Mouse (Mus musculus): Measurements from ENCODE around the gene Cpt1b. TPM values are rescaled to one million over a fixed set of nuclear protein-coding genes. Genes with fewer than 3 reads are reported as not detected.

Cpt1b gene
- polyA plus RNA-seq, 1 experiment from 2014 or later = 0.89 TPM

DNA sequence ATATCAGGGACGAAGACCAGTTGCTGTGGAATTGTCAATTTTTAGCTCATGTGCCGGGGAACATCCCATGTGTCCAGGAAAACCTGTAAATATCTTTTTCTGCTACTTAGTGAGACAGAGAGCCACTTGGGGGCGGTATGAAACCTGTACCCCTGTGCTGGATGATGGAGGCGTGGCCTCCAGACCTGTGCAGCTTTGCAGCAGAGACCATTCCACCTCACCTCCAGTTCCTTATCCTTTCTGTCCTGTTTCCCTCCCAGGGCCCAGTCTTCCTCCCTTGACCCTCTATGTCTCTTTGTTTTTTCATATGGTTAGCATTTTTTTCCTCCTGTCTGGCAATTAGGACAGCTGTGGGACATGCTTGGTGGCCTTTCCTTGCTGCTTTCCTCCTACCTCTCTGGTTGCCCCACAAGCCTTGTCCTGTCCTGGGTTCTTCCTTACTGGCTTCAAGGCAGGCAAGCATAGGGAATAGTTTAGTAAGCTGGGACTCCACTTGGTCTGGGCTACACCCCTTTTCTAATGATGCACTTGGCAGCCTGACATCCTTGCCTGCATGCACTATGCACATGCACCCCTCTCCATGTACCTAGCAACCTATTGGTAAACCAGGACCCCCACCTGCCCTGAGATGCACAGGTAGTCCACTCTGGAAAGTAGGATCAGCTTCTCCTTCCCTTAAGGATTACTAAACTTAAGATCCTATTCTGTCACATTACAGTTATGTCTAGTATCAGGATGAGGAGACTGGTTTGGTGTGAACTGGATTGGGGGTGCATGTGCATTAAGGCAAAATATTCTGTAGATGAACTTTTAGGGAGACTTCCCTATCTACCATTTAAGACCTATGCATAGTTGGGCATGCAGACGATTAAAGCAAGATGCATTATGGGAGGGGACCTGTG is 37.9 kb upstream of the Cpt1b start:
- Histone ChIP-seq H3K27ac (ENCODE audit: low read depth, low read length) (no peak overlapping the region), H3K9me3 (replicated peaks; ENCODE audit: control insufficient read depth, low read length) (no peaks in the 10 kb centered on the region), H3K27me3 (replicated peaks; ENCODE audit: control insufficient read depth, insufficient read depth, low read length) (no peaks in the 10 kb centered on the region), H3K9ac (ENCODE audit: low read length) (no peak overlapping the region), H3K36me3 (ENCODE audit: control insufficient read depth, insufficient read depth, low read length) (peaks cover 39% of the 10 kb centered on the region), H3K4me3 (ENCODE audit: low read depth, low read length) (no peak overlapping the region), H3K4me1 (ENCODE audit: control insufficient read depth, insufficient read depth, low read length) (no peaks in the 10 kb centered on the region), H3K4me2 (ENCODE audit: low read length) (no peak overlapping the region)
- WGBS = 67% methylated on average over 5 of the region's 5 CpGs
- ATAC-seq (no peak), DNase-seq (ENCODE audit: low spot score) (no peak)

DNA sequence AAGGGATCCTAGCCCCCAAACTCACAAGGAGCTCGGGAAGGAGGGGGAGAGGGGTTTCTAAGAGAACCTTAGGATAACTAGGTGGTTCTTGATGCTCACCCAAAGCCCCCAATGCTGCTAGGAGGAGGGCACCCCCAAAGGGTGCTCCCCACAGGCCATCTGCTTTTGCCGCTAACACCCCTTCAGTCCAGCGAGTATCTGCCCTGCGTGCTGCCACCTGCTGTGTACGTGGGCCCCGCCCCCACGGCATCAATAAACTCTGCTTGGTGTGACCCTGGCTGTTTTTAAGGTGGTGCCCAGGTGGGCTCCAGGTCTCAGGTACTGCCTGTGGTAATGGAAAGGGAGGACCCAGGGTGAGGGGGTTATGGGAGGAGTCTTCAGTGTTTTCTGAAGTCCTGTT is 36.5 kb upstream of the Cpt1b start:
- no peak overlapping the region for H3K4me3 ChIP-seq (ENCODE audit: low read depth, low read length)
- peaks cover 53% of the 10 kb centered on the region for H3K36me3 ChIP-seq (ENCODE audit: control insufficient read depth, insufficient read depth, low read length)
- no peaks in the 10 kb centered on the region for H3K9me3 ChIP-seq (replicated peaks; ENCODE audit: control insufficient read depth, low read length)
- 86% methylated on average over 7 of the region's 7 CpGs for WGBS
- no peak overlapping the region for H3K4me2 ChIP-seq (ENCODE audit: low read length)
- no peaks in the 10 kb centered on the region for H3K27me3 ChIP-seq (replicated peaks; ENCODE audit: control insufficient read depth, insufficient read depth, low read length)
- DNase-seq (ENCODE audit: low spot score) = no peak
- H3K27ac ChIP-seq (ENCODE audit: low read depth, low read length) = no peak overlapping the region
- H3K9ac ChIP-seq (ENCODE audit: low read length) = no peak overlapping the region
- H3K4me1 ChIP-seq (ENCODE audit: control insufficient read depth, insufficient read depth, low read length) = no peaks in the 10 kb centered on the region
- ATAC-seq = no peak

DNA sequence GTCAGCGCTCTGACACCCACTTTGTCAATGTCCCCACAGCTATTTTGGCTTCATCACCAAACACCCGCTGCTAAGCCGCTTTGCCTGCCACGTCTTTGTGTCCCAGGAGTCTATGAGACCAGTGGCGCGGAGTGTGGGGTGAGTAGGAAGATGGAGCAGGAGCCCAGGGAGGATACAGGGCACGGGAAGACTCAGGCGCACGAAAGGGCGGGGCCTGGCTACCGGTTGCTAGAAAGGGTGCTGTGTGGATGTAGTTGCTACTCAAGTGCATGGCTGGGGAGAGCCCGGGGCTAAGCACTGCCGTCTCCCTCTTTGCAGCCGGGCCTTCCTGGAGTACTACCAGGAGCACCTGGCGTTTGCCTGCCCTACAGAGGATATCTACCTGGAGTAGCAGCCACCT is 35.7 kb upstream of the Cpt1b start:
- Histone ChIP-seq H3K4me1 (ENCODE audit: control insufficient read depth, insufficient read depth, low read length) (no peaks in the 10 kb centered on the region), H3K4me3 (ENCODE audit: low read depth, low read length) (no peak overlapping the region), H3K27me3 (replicated peaks; ENCODE audit: control insufficient read depth, insufficient read depth, low read length) (no peaks in the 10 kb centered on the region), H3K27ac (ENCODE audit: low read depth, low read length) (no peak overlapping the region), H3K9ac (ENCODE audit: low read length) (no peak overlapping the region), H3K9me3 (replicated peaks; ENCODE audit: control insufficient read depth, low read length) (no peaks in the 10 kb centered on the region), H3K4me2 (ENCODE audit: low read length) (no peak overlapping the region), H3K36me3 (ENCODE audit: control insufficient read depth, insufficient read depth, low read length) (peaks cover 61% of the 10 kb centered on the region)
- 88% methylated on average over 15 of the region's 15 CpGs for WGBS
- ATAC-seq = no peak
- no peak for DNase-seq (ENCODE audit: low spot score)

DNA sequence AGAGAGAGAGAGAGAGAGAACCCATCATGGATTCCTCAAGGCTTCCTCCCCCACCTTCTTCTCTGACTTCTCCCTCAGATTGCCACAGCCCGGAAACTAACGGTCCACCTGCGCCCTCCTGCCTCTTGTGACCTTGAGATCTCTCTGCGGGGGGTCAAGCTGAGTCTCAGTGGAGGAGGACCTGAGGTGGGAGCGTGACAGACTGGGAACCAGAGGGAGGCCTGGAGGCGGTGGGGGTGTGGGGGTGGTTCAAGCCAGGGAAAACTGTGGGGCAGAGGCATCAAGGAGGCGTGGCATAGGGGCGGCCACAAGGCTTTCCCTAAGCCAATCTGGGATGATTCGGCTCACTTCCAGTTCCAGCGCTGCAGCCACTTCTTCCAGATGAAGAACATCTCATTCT is 34.6 kb upstream of the Cpt1b start:
- Histone ChIP-seq H3K27me3 (replicated peaks; ENCODE audit: control insufficient read depth, insufficient read depth, low read length) (no peaks in the 10 kb centered on the region), H3K9ac (ENCODE audit: low read length) (no peak overlapping the region), H3K4me2 (ENCODE audit: low read length) (no peak overlapping the region), H3K4me3 (ENCODE audit: low read depth, low read length) (no peak overlapping the region), H3K4me1 (ENCODE audit: control insufficient read depth, insufficient read depth, low read length) (peaks cover 4% of the 10 kb centered on the region), H3K27ac (ENCODE audit: low read depth, low read length) (no peak overlapping the region), H3K36me3 (ENCODE audit: control insufficient read depth, insufficient read depth, low read length) (peaks cover 62% of the 10 kb centered on the region), H3K9me3 (replicated peaks; ENCODE audit: control insufficient read depth, low read length) (no peaks in the 10 kb centered on the region)
- no peak for ATAC-seq
- no peak for DNase-seq (ENCODE audit: low spot score)
- WGBS = 81% methylated on average over 10 of the region's 10 CpGs

DNA sequence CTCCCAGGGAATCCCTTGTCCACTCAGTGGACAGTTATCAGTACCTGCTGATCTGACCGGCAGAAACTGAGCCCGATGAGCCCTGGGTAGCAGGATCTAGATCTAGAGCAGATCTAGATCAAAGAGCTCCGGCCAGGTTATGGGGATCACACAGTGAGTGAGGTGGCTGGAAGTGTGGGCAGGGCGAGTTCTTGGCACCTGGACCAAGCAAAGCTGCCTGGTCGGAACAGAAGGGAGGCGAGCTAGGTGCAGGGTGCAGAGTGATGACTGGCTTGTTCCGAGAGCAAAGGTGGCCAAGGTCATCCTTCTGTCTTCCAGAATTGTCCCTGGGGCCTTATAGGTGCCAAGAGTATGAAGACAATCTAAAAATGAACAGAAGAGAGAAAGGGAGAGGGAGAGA is 34.2 kb upstream of the Cpt1b start:
- Histone ChIP-seq H3K4me1 (ENCODE audit: control insufficient read depth, insufficient read depth, low read length) (peaks cover 9% of the 10 kb centered on the region), H3K27ac (ENCODE audit: low read depth, low read length) (no peak overlapping the region), H3K4me2 (ENCODE audit: low read length) (no peak overlapping the region), H3K36me3 (ENCODE audit: control insufficient read depth, insufficient read depth, low read length) (peaks cover 62% of the 10 kb centered on the region), H3K27me3 (replicated peaks; ENCODE audit: control insufficient read depth, insufficient read depth, low read length) (no peaks in the 10 kb centered on the region), H3K9ac (ENCODE audit: low read length) (no peak overlapping the region), H3K9me3 (replicated peaks; ENCODE audit: control insufficient read depth, low read length) (no peaks in the 10 kb centered on the region), H3K4me3 (ENCODE audit: low read depth, low read length) (no peak overlapping the region)
- DNase-seq (ENCODE audit: low spot score) = no peak
- no peak for ATAC-seq
- 93% methylated on average over 7 of the region's 7 CpGs for WGBS

DNA sequence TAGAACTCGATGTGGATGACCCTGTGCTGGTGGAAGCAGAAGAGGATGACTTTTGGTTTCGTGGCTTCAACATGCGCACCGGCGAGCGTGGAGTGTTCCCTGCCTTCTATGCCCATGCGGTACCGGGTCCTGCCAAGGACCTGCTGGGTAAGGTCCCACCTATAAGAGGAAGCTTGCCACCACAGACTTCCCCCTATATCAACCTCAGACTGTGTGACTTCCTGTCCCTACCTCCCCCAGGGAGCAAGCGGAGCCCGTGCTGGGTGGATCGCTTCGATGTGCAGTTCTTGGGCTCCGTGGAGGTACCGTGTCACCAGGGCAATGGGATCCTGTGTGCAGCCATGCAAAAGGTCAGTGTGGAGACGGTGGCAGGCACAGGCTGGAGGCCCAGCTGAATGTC is 33.3 kb upstream of the Cpt1b start:
- no peaks in the 10 kb centered on the region for H3K9me3 ChIP-seq (replicated peaks; ENCODE audit: control insufficient read depth, low read length)
- ATAC-seq = no peak

DNA sequence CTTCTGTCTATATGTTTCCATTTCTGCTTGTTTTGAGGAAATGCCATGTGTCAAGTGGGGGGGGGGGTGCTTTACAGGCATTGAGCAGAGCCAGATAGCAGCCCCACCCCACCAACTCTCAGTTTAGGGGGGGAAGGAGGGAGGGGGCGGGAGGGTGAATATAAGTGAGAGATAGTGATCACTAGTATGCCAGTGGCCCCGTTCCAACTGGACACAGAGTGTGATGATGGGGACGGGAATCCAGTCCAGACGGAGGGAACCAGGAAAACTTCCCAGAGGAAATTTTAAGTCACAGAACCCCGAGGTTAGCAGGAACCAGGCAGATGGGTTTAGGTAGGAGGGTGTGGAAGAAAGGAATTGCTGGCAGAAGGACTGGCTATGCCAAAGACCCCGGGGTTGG is 30.0 kb upstream of the Cpt1b start:
- H3K9ac ChIP-seq (ENCODE audit: low read length) = peak overlapping the region; percentile 86; the same call in 1 of the 2 replicates
- H3K4me1 ChIP-seq (ENCODE audit: control insufficient read depth, insufficient read depth, low read length) = peaks cover 18% of the 10 kb centered on the region
- peak overlapping the region; percentile 76 for H3K4me3 ChIP-seq (ENCODE audit: low read depth, low read length)
- peaks cover 43% of the 10 kb centered on the region for H3K36me3 ChIP-seq (ENCODE audit: control insufficient read depth, insufficient read depth, low read length)
- no peak overlapping the region for H3K27ac ChIP-seq (ENCODE audit: low read depth, low read length)
- DNase-seq (ENCODE audit: low spot score) = no peak
- no peaks in the 10 kb centered on the region for H3K27me3 ChIP-seq (replicated peaks; ENCODE audit: control insufficient read depth, insufficient read depth, low read length)
- no peaks in the 10 kb centered on the region for H3K9me3 ChIP-seq (replicated peaks; ENCODE audit: control insufficient read depth, low read length)
- no peak for ATAC-seq
- WGBS = 87% methylated on average over 6 of the region's 6 CpGs
- peak overlapping the region; percentile 76 for H3K4me2 ChIP-seq (ENCODE audit: low read length)

More for the DNA sequence above, 33.3 kb upstream of the Cpt1b start:
- no peak overlapping the region for H3K4me2 ChIP-seq (ENCODE audit: low read length)
- no peaks in the 10 kb centered on the region for H3K27me3 ChIP-seq (replicated peaks; ENCODE audit: control insufficient read depth, insufficient read depth, low read length)
- H3K4me1 ChIP-seq (ENCODE audit: control insufficient read depth, insufficient read depth, low read length) = peaks cover 10% of the 10 kb centered on the region
- peaks cover 62% of the 10 kb centered on the region for H3K36me3 ChIP-seq (ENCODE audit: control insufficient read depth, insufficient read depth, low read length)
- WGBS = 97% methylated on average over 15 of the region's 15 CpGs
- no peak for DNase-seq (ENCODE audit: low spot score)
- no peak overlapping the region for H3K27ac ChIP-seq (ENCODE audit: low read depth, low read length)
- H3K9ac ChIP-seq (ENCODE audit: low read length) = no peak overlapping the region
- no peak overlapping the region for H3K4me3 ChIP-seq (ENCODE audit: low read depth, low read length)

DNA sequence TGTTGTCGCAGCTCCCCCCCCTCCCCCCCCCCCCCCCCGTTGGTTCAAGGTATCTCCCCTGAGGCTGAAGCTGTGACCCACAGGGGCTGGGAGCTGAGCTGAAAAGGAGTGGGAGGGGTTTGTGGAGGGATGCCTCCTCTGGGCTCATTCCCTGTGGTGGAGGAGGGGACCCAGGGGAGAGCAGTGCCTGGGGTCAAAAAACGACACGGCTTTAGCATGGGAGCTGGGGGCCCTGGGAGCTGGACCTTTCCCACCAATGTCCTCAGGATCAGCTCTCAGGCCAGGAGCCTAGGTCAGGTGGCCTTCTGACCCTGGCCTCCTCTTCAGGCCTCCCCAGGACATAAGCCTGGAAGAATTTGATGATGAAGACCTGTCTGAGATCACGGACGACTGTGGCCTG is 29.2 kb upstream of the Cpt1b start:
- ATAC-seq = peak; percentile 33; the same call in 1 of the 2 replicates
- Histone ChIP-seq H3K4me2 (ENCODE audit: low read length) (peak overlapping the region; percentile 76), H3K9ac (ENCODE audit: low read length) (peak overlapping the region; percentile 86), H3K4me3 (ENCODE audit: low read depth, low read length) (peak overlapping the region; percentile 76), H3K36me3 (ENCODE audit: control insufficient read depth, insufficient read depth, low read length) (peaks cover 36% of the 10 kb centered on the region), H3K4me1 (ENCODE audit: control insufficient read depth, insufficient read depth, low read length) (peaks cover 18% of the 10 kb centered on the region), H3K27me3 (replicated peaks; ENCODE audit: control insufficient read depth, insufficient read depth, low read length) (no peaks in the 10 kb centered on the region), H3K27ac (ENCODE audit: low read depth, low read length) (no peak overlapping the region; the same call in 1 of the 2 replicates), H3K9me3 (replicated peaks; ENCODE audit: control insufficient read depth, low read length) (no peaks in the 10 kb centered on the region)
- WGBS = 12% methylated on average over 6 of the region's 6 CpGs
- no peak for DNase-seq (ENCODE audit: low spot score)

DNA sequence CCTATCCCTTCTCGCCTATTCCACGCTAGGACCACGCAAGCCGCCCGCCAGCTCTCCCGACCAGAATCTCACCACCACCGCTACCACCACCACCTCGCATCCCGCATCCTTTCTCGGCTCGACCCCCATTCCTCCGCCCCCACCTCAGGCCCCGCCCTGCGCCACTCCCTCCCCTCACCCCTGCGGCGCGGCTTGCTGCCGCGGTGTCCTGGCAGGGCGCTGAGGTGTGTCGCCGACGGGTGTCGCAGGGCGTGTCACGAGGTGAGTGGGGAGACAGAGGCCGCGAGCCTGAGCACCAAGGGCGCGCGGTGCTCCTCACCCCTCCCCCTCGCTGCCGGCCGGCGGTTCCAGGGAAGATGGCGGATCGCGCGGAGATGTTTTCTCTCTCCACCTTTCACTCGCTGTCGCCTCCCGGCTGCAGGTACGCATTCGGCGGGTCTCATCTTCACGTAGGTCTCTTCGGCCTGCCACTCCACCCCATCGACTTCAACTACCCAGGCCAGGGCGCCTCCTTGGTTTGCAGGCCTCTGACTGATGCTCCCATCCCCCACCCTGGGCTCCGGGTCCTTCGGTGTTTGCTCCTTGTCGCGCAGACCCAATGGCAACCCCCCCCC is 28.3 kb upstream of the Cpt1b start, which contains the start of gene Mapk8ip2:
Gene Mapk8ip2 (plus strand): TSS at position 49 of the 614 bp plus-strand sequence.
- H3K36me3 ChIP-seq (ENCODE audit: control insufficient read depth, insufficient read depth, low read length) = peaks cover 28% of the 10 kb centered on the region
- no peaks in the 10 kb centered on the region for H3K9me3 ChIP-seq (replicated peaks; ENCODE audit: control insufficient read depth, low read length)

More for the DNA sequence above, 28.3 kb upstream of the Cpt1b start, which contains the start of gene Mapk8ip2:
- Histone ChIP-seq H3K4me2 (ENCODE audit: low read length) (peak within 1 kb of the TSS; percentile 76), H3K27ac (ENCODE audit: low read depth, low read length) (peak within 1 kb of the TSS; percentile 63; the same call in 1 of the 2 replicates), H3K4me1 (ENCODE audit: control insufficient read depth, insufficient read depth, low read length) (peaks cover 18% of the 10 kb centered on the region), H3K9ac (ENCODE audit: low read length) (peak within 1 kb of the TSS; percentile 86), H3K4me3 (ENCODE audit: low read depth, low read length) (peak within 1 kb of the TSS; percentile 76), H3K27me3 (replicated peaks; ENCODE audit: control insufficient read depth, insufficient read depth, low read length) (no peaks in the 10 kb centered on the region)
- peak; percentile 83 for ATAC-seq
- peak; percentile 68 for DNase-seq (ENCODE audit: low spot score)
- WGBS = 0% methylated on average over 50 of the region's 53 CpGs

Data from forebrain, embryonic 14.5 days (tissue).